Mouse (Mus musculus): Measurements from ENCODE around the gene Myt1l. TPM values are rescaled to one million over a fixed set of nuclear protein-coding genes. Genes with fewer than 3 reads are reported as not detected.

The Myt1l gene
- 1.2 and 1.8 TPM in 2 replicates for polyA plus RNA-seq (2015; fragmentation: Nextera tagmentation; extraction: Ambion mirVana)

- Histone ChIP-seq H3K9me3 (ENCODE audit: control insufficient read depth) (no peaks in the 10 kb centered on the region), H3K36me3 (ENCODE audit: control insufficient read depth, insufficient read depth) (no peaks in the 10 kb centered on the region), H3K9ac (ENCODE audit: low read depth, low read length) (no peak within 1 kb of the TSS), H3K27ac (ENCODE audit: low read depth, low read length) (no peak within 1 kb of the TSS), H3K27me3 (replicated peaks; ENCODE audit: control insufficient read depth, insufficient read depth, low read length) (peaks cover 5% of the 10 kb centered on the region), H3K4me2 (replicated peaks; ENCODE audit: low read depth) (no peak within 1 kb of the TSS), H3K4me3 (ENCODE audit: low read depth, low read length) (no peak within 1 kb of the TSS), H3K4me1 (replicated peaks; ENCODE audit: control insufficient read depth, insufficient read depth, low read length) (no peaks in the 10 kb centered on the region)
- TF ChIP-seq CTCF (IDR thresholded peaks at IDR 0.05; ENCODE audit: low read depth): no peak
- ATAC-seq: no peak
- 50% methylated on average over 13 of the region's 13 CpGs for WGBS
These were observed at the start of gene Myt1l for GRCm38 (mm10) chr12:29528031-29528771. TSS of gene Myt1l (plus strand) at chr12:29528384.

DNA sequence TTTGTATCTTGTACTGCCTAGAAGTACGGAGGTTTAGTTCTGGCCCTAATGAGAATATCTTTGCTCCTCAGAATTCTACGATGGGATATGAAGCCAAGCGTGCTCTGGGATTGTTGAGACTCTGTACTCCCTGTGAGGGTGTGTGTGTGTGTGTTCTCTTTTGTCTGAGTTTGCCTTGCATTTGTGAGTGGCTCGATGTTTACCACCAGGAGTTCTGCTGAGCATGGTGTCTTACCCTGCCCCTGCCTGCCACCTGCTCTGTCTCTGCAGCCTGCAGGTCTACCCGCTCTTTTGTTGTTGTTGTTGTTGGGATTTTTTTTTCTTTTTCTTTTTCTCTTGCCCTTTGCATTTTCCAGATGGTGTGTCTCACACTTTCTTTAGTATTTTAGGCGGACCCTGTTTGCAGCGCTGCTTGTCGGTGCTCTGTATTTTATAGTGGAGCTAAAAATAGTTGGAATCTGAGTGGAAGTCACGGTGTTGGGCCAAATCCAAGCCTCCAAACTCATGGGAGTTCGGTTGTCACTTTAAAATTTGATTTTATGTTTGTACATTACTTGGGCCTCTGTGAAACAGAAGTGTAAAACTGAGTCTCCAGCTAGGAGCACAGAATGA is 41.7 kb upstream of the Myt1l start:
- Histone ChIP-seq H3K9me3 (ENCODE audit: control insufficient read depth) (no peaks in the 10 kb centered on the region), H3K27ac (ENCODE audit: low read depth, low read length) (no peak overlapping the region), H3K4me2 (replicated peaks; ENCODE audit: low read depth) (no peak overlapping the region), H3K4me1 (replicated peaks; ENCODE audit: control insufficient read depth, insufficient read depth, low read length) (no peaks in the 10 kb centered on the region), H3K36me3 (ENCODE audit: control insufficient read depth, insufficient read depth) (no peaks in the 10 kb centered on the region), H3K9ac (ENCODE audit: low read depth, low read length) (no peak overlapping the region), H3K27me3 (replicated peaks; ENCODE audit: control insufficient read depth, insufficient read depth, low read length) (no peaks in the 10 kb centered on the region), H3K4me3 (ENCODE audit: low read depth, low read length) (no peak overlapping the region)
- no peak for TF ChIP-seq CTCF (IDR thresholded peaks at IDR 0.05; ENCODE audit: low read depth)
- no peak for ATAC-seq
- WGBS: 79% methylated on average over 10 of the region's 10 CpGs

DNA sequence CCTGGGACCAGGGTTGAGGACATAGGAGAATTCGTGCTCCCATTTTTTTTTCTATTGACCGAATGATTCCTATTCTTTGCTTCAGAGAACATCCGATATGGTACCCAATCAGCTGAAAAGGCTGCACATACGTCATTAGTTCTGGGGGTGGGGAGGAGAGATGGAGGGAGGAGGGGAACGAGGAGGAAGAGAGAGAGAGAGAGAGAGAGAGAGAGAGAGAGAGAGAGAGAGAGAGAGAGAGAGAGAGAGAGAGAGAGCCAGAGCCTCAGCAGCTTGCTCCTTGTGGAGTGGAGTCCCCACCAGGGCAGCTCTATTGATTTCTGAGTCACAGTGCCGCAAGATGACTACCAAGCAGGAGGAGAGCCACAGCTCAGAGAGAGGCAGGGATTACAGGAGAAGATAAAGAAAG is 1.9 kb upstream of the Myt1l start:
- Histone ChIP-seq H3K9ac (ENCODE audit: low read depth, low read length) (no peak overlapping the region), H3K4me1 (replicated peaks; ENCODE audit: control insufficient read depth, insufficient read depth, low read length) (no peaks in the 10 kb centered on the region), H3K4me3 (ENCODE audit: low read depth, low read length) (no peak overlapping the region), H3K36me3 (ENCODE audit: control insufficient read depth, insufficient read depth) (no peaks in the 10 kb centered on the region), H3K27ac (ENCODE audit: low read depth, low read length) (no peak overlapping the region), H3K9me3 (ENCODE audit: control insufficient read depth) (no peaks in the 10 kb centered on the region), H3K4me2 (replicated peaks; ENCODE audit: low read depth) (no peak overlapping the region), H3K27me3 (replicated peaks; ENCODE audit: control insufficient read depth, insufficient read depth, low read length) (no peaks in the 10 kb centered on the region; the same call in none of the 2 replicates)
- no peak for ATAC-seq
- TF ChIP-seq CTCF (IDR thresholded peaks at IDR 0.05; ENCODE audit: low read depth): no peak
- WGBS: 10% methylated on average over 6 of the region's 6 CpGs

GRCm38 (mm10) chr12:29527048-29527761 is 979 bp upstream of the Myt1l start:
- Histone ChIP-seq H3K9me3 (ENCODE audit: control insufficient read depth) (no peaks in the 10 kb centered on the region), H3K4me3 (ENCODE audit: low read depth, low read length) (no peak overlapping the region), H3K36me3 (ENCODE audit: control insufficient read depth, insufficient read depth) (no peaks in the 10 kb centered on the region), H3K4me2 (replicated peaks; ENCODE audit: low read depth) (no peak overlapping the region), H3K27me3 (replicated peaks; ENCODE audit: control insufficient read depth, insufficient read depth, low read length) (no peaks in the 10 kb centered on the region; the same call in none of the 2 replicates), H3K4me1 (replicated peaks; ENCODE audit: control insufficient read depth, insufficient read depth, low read length) (no peaks in the 10 kb centered on the region), H3K9ac (ENCODE audit: low read depth, low read length) (no peak overlapping the region), H3K27ac (ENCODE audit: low read depth, low read length) (no peak overlapping the region)
- no peak for ATAC-seq
- 4% methylated on average over 27 of the region's 27 CpGs for WGBS
- no peak for TF ChIP-seq CTCF (IDR thresholded peaks at IDR 0.05; ENCODE audit: low read depth)

- no peak overlapping the region for H3K4me3 ChIP-seq (ENCODE audit: low read depth, low read length)
- peaks cover 8% of the 10 kb centered on the region for H3K27me3 ChIP-seq (replicated peaks; ENCODE audit: control insufficient read depth, insufficient read depth, low read length)
- H3K9ac ChIP-seq (ENCODE audit: low read depth, low read length): no peak overlapping the region
- H3K36me3 ChIP-seq (ENCODE audit: control insufficient read depth, insufficient read depth): no peaks in the 10 kb centered on the region
- H3K9me3 ChIP-seq (ENCODE audit: control insufficient read depth): no peaks in the 10 kb centered on the region
- no peak for ATAC-seq
- TF ChIP-seq CTCF (IDR thresholded peaks at IDR 0.05; ENCODE audit: low read depth): no peak
- no peaks in the 10 kb centered on the region for H3K4me1 ChIP-seq (replicated peaks; ENCODE audit: control insufficient read depth, insufficient read depth, low read length)
- no peak overlapping the region for H3K4me2 ChIP-seq (replicated peaks; ENCODE audit: low read depth)
- H3K27ac ChIP-seq (ENCODE audit: low read depth, low read length): no peak overlapping the region
- 12% methylated on average over 6 of the region's 6 CpGs for WGBS
These were observed 2.1 kb downstream of the Myt1l start for GRCm38 (mm10) chr12:29530241-29530725.

DNA sequence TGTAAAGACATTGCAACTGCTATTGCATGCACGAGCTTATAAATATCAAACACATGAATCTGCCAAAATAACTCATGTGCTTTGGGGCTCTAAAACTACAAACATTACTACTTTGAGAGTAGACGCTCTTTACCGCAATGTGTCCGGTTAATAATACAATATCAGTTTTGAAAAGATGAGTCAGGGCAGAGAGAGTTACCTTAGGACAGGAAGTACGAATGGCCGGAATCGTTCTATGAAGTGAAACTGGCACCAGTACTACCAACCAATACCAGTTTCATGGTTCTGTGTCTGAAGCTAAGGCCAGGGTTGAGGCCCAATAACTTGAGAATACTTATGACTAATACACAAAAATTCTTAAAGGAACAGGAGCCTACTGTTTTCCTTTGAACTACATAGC is 2.6 kb downstream of the Myt1l start:
- H3K36me3 ChIP-seq (ENCODE audit: control insufficient read depth, insufficient read depth): no peaks in the 10 kb centered on the region
- no peak overlapping the region for H3K9ac ChIP-seq (ENCODE audit: low read depth, low read length)
- H3K9me3 ChIP-seq (ENCODE audit: control insufficient read depth): no peaks in the 10 kb centered on the region
- no peak overlapping the region for H3K4me2 ChIP-seq (replicated peaks; ENCODE audit: low read depth)
- no peak overlapping the region for H3K4me3 ChIP-seq (ENCODE audit: low read depth, low read length)
- ATAC-seq: no peak
- H3K27me3 ChIP-seq (replicated peaks; ENCODE audit: control insufficient read depth, insufficient read depth, low read length): peaks cover 8% of the 10 kb centered on the region
- 84% methylated on average over 7 of the region's 7 CpGs for WGBS
- TF ChIP-seq CTCF (IDR thresholded peaks at IDR 0.05; ENCODE audit: low read depth): no peak
- no peak overlapping the region for H3K27ac ChIP-seq (ENCODE audit: low read depth, low read length)
- no peaks in the 10 kb centered on the region for H3K4me1 ChIP-seq (replicated peaks; ENCODE audit: control insufficient read depth, insufficient read depth, low read length)

Measured in intestine, postnatal 0 days (tissue).